Mouse (Mus musculus) small intestine, adult 2 months (tissue): ENCODE results near the gene Kcnj10. TPM values are rescaled to one million over a fixed set of nuclear protein-coding genes. Genes with fewer than 3 reads are reported as not detected.

Experiments used
- H3K27ac ChIP-seq: fragments of 200-500 bp; 2 replicates; pipeline ENCODE4 v1.5.1; 2012; ENCODE audit warnings: low read depth, low read length, control low read depth, inconsistent platforms; ENCODE audit not compliant: insufficient read depth
- H3K27me3 ChIP-seq: fragments of 200-500 bp; 2 replicates; pipeline ENCODE4 v1.6.1; 2012; ENCODE audit warnings: mild to moderate bottlenecking, moderate library complexity, low read length, inconsistent platforms; ENCODE audit not compliant: control insufficient read depth, insufficient read depth
- H3K36me3 ChIP-seq: fragments of 200-500 bp; 2 replicates; pipeline ENCODE4 v1.6.1; 2012; ENCODE audit warnings: mild to moderate bottlenecking, low read length, control low read depth, inconsistent platforms; ENCODE audit not compliant: control insufficient read depth, insufficient read depth
- H3K4me1 ChIP-seq: fragments of 200-500 bp; 2 replicates; pipeline ENCODE4 v1.6.1; 2012; ENCODE audit warnings: low read length, inconsistent platforms, mixed read lengths; ENCODE audit not compliant: control insufficient read depth, insufficient read depth, insufficient read length
- H3K4me3 ChIP-seq: fragments of 200-500 bp; 2 replicates; pipeline ENCODE4 v1.5.1; 2012; ENCODE audit warnings: low read depth, mild to moderate bottlenecking, control low read depth, inconsistent platforms, low read length, moderate library complexity
- CTCF ChIP-seq: fragments of 200-500 bp; IDR thresholded peaks from 2 replicates; pipeline ENCODE4 v1.5.1; 2012; ENCODE audit warnings: low read depth, mild to moderate bottlenecking, control low read depth, inconsistent platforms, low read length, moderate library complexity, mixed read lengths; ENCODE audit not compliant: insufficient replicate concordance, insufficient read length; ENCODE audit errors: extremely low read depth
- POLR2A ChIP-seq: fragments of 200-500 bp; IDR thresholded peaks from 2 replicates; pipeline ENCODE4 v1.6.1; 2012; ENCODE audit warnings: low read depth, mild to moderate bottlenecking, control low read depth, inconsistent platforms, low read length, moderate library complexity
- WGBS: fragments of 180-500 bp; shearing (Covaris S2); methylation state at CpG from one replicate; pipeline ENCODE4 v1.1.7; 2018; 5-methylcytosine and 5-hydroxymethylcytosine counted together
- polyA plus RNA-seq: library from polyadenylated mRNA; depleted of rRNA; stranded (reverse); fragments of >200 nt; gene quantifications from 2 replicates; pipeline ENCODE4 v1.2.3, GENCODE M21; 2012

The Kcnj10 gene
- polyA plus RNA-seq, 1 experiment: 0.65 TPM

DNA sequence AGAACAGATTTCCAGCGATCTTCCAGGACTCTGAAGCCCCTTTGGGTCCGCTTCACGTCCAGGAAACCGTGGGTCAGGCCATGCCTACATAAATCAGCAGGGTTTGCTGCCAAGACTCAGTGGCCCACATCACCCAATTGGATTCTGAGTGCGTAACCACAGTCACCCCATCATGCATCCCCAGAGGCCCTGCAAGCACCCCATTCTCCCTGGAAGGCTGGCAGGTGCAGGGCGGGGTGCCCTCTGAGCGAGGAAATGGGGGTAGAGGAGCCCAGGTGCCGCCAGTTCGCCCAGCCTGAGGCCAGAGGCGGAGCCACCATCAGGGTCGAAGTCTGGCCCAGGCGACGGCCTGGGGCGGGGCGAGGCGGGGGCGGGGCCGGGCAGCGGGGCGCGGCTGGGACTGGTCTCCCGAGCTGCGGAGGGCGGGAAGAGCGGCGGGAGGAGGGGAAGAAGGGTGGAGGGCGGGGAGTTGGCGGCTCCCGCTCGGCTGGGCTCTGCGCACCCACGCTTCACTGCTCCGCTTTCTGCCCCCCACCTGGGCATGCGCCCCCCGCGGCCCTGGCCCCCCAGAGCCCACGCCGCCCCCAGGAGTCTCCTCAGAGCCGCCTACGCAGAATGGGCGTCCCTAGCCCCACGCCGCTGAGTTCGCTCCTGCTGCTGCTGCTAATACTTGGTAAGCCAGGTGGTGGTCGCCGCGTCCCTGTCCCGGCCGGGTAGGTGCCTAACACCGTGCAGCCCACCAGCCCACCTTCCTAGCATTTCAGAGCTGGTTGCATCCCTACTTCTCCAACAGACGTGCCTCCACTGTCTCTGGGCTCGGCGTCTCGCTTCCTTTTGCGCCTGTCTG, 28.9 kb upstream of the Kcnj10 start:
- TF ChIP-seq CTCF (peak; percentile 5; the same call in 1 of the 2 replicates), POLR2A (peak; percentile 82)

DNA sequence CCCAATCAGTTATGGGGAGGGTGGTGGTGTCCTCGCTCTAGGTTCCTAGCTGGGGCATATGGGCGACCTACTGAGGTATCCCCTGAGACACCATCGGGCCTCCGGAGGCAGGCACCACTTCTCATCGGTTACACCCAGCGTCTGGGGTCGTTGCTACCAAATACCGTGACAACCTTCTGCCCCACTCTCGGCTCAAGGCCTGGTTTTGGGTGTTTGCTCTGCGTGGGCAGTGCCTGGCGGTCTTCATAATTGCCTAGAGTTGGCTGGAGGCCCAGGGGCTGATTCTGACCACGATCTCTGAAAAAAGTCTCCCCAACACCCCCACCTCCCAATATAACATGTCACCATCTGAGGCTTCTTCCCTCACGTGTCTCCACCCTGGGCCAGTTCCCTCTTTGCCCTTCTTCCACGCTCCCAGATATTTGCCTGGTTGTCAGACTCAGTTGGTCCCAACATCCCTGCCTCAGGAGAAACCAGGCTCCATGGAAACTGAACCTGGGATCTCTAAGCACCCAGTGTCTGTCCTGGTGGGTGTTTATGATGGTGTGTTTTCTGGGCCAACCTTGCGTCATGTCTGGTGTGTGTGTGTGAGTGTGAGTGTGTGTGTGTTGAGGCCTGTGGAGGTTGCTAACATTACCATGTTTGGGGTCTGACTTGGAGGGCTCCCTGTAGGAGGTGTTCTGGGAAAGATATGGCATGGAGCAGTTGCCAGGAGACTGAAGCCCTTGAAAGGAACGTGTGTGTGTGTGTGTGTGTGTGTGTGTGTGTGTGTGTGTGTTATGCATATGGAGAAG, 28.0 kb upstream of the Kcnj10 start:
- H3K36me3 ChIP-seq: peaks cover 7% of the 10 kb centered on the region; the same call in 1 of the 2 replicates
- H3K27me3 ChIP-seq: no peaks in the 10 kb centered on the region
- 7% methylated on average over 16 of the region's 16 CpGs for WGBS
- no peak overlapping the region for H3K27ac ChIP-seq
- peaks cover 13% of the 10 kb centered on the region; the same call in 1 of the 2 replicates for H3K4me1 ChIP-seq
- TF ChIP-seq CTCF (no peak), POLR2A (no peak)
- peak overlapping the region; percentile 70 for H3K4me3 ChIP-seq

More for the DNA sequence above, 28.9 kb upstream of the Kcnj10 start:
- Histone ChIP-seq H3K4me1 (peaks cover 13% of the 10 kb centered on the region; the same call in 1 of the 2 replicates), H3K27ac (peak overlapping the region; percentile 98), H3K4me3 (peak overlapping the region; percentile 70), H3K36me3 (no peaks in the 10 kb centered on the region; the same call in 1 of the 2 replicates), H3K27me3 (no peaks in the 10 kb centered on the region)
- WGBS: 2% methylated on average over 50 of the region's 55 CpGs

DNA sequence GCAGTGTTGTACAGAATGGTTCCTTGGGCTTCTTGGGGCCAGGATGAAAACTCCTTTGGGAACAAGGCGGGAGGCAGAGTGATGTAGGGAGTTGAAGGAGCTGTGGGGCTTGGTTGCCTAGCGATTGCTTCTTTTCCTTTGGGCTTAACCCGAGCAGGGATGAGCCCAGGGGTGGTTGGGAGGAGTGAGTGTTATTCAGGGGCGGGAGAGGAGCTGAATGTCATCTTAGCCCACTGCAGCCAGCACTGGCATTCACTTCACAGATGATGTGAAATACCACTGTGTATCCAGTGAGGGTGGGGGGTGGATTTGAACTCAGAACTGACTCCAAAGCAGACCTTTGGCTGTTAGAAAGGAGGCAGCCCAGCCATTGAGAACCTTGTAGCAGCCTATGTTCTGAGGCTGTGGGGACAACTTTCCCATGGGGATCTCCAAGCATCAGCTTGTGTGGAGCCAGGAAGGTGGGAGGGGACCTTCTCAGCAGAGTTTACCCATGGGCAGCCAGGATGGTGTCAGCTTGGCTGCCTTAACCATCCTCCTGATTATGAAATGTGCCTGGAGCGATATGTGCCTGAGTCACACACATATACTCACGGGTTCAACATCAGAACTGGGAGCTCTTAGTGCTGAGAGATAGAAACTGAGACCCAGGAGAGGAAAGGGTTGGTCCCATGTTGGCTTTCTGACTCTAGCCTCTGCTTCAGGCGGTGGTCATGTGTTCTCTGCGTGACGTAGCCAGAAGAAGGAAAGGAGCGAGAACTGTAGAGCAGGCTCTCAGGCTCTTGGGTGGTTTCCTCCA, 27.2 kb upstream of the Kcnj10 start:
- Histone ChIP-seq H3K4me3 (no peak overlapping the region), H3K36me3 (peaks cover 11% of the 10 kb centered on the region; the same call in 1 of the 2 replicates), H3K4me1 (peaks cover 13% of the 10 kb centered on the region; the same call in 1 of the 2 replicates), H3K27me3 (no peaks in the 10 kb centered on the region), H3K27ac (no peak overlapping the region)
- no peak for TF ChIP-seq CTCF
- no peak for TF ChIP-seq POLR2A
- WGBS: 83% methylated on average over 10 of the region's 10 CpGs

DNA sequence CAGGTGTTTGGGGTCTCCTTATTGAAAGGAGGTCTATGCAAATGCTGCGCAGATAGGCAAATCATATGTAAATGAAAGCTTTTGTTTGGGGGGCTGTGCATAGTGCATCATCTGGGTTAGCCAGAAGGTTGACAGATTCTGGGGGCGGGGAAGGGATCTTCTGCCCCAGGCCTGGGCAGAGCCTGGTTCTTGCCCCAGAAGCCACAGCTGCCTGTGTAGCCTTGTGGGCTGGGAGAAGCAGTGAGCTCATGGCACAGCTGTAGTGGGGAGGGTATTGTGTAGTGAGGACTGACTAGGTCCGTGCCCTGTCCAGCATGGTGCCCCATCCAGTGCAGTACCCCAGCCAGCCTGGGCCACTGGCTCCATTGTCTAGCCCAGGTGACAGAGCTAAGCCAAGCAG, 26.1 kb upstream of the Kcnj10 start:
- 97% methylated on average over 3 of the region's 3 CpGs for WGBS
- TF ChIP-seq POLR2A (no peak), CTCF (no peak)
- Histone ChIP-seq H3K27me3 (no peaks in the 10 kb centered on the region), H3K4me1 (peaks cover 13% of the 10 kb centered on the region; the same call in 1 of the 2 replicates), H3K27ac (no peak overlapping the region), H3K4me3 (no peak overlapping the region), H3K36me3 (peaks cover 17% of the 10 kb centered on the region; the same call in 1 of the 2 replicates)

DNA sequence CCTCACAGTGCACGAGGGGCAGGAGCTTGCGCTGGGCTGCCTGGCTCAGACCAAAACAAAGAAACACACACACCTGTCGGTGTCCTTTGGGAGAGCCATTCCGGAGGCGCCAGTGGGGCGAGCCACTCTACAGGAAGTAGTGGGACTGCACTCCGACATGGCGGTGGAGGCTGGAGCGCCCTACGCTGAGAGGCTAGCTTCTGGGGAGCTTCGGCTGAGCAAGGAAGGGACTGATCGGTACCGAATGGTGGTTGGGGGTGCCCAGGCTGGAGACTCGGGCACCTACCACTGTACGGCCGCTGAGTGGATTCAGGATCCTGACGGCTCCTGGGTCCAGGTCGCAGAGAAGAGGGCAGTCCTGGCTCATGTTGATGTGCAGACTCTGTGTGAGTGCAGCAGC, 23.6 kb upstream of the Kcnj10 start:
- Histone ChIP-seq H3K27ac (no peak overlapping the region), H3K27me3 (no peaks in the 10 kb centered on the region), H3K4me1 (peaks cover 5% of the 10 kb centered on the region; the same call in 1 of the 2 replicates), H3K4me3 (no peak overlapping the region), H3K36me3 (peaks cover 17% of the 10 kb centered on the region; the same call in 1 of the 2 replicates)
- TF ChIP-seq CTCF (no peak), POLR2A (no peak)
- 89% methylated on average over 18 of the region's 18 CpGs for WGBS

DNA sequence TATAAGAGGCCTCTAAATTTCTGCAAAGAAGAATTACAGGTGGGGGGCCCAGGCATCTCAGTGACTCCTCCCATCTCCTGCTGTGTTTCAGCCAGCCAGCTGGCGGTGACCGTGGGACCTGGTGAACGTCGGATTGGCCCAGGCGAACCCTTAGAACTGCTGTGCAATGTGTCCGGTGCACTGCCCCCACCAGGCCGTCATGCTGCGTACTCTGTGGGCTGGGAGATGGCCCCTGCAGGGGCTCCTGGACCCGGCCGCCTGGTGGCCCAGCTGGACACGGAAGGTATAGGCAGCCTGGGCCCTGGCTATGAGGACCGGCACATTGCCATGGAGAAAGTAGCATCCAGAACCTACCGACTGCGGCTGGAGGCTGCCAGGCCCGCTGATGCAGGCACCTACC, 23.1 kb upstream of the Kcnj10 start:
- 89% methylated on average over 15 of the region's 15 CpGs for WGBS

More for the DNA sequence above, 23.1 kb upstream of the Kcnj10 start:
- peaks cover 3% of the 10 kb centered on the region; the same call in 1 of the 2 replicates for H3K4me1 ChIP-seq
- no peak overlapping the region for H3K27ac ChIP-seq
- no peaks in the 10 kb centered on the region for H3K27me3 ChIP-seq
- H3K4me3 ChIP-seq: no peak overlapping the region
- TF ChIP-seq CTCF (no peak), POLR2A (no peak)
- H3K36me3 ChIP-seq: peaks cover 17% of the 10 kb centered on the region; the same call in 1 of the 2 replicates
